Mouse (Mus musculus): ENCODE results near the gene Gpr89.

The Gpr89 gene

DNA sequence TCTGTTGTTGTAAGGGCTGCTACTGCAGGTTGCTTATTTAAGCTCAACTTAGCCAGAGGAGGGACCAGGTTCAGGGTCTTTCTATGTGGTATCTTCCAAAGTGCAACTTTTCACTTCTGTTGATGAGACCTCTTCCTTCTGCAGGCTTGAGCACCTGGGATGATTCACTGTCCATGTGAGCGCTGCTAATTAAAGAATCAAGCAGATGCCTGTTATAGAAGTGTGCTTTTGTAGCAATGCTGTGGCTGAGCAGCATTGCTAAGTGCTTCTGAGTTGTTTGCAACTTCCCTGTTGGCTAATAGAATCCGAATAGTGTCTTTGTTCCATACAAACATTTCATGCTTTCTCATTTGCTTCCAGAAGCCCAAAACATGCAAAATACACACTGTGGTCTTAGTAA is 34.9 kb downstream of the Gpr89 start:
- no peak for DNase-seq (ENCODE audit: low spot score)

DNA sequence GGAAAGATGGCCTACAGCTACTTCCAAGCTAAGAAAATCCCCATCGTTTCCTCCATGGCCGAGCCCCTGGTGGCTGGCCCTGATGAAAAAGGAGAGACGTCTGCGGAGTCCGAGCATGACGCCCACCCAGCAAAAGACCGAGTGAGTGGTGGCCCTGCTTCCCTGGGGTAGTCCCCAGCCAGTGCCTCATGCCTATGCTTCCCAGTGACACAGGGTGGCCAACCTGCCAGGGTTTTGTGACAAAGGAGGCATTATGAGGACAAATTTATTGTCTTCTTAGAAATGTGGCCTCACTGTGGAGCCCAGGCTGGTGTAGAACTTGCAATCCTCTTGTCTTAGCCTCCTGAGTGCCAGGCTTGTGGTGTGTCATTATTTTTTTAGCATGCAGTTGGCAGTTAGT is 36.1 kb downstream of the Gpr89 start:
- no peak for DNase-seq (ENCODE audit: low spot score)

DNA sequence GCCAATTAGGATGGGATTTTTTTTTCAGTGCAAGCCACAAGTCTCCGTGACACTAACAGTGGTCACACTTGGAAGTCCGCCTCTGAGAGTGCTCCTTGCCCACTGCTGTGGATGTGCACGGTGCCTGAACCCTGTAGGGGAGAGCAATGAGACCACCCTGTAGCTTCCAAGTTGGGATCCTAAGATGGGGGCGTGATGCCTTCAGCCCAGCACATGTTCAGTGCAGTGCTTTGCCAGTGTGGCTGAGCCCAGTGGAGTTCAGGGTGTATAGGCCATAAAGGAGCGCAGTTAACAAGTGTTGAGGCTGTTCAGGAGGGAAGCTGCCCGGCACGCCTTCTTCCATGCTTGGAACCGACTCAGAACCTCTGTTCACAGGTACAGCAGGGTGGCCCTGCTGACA is 36.6 kb downstream of the Gpr89 start:
- DNase-seq (ENCODE audit: low spot score): no peak

DNA sequence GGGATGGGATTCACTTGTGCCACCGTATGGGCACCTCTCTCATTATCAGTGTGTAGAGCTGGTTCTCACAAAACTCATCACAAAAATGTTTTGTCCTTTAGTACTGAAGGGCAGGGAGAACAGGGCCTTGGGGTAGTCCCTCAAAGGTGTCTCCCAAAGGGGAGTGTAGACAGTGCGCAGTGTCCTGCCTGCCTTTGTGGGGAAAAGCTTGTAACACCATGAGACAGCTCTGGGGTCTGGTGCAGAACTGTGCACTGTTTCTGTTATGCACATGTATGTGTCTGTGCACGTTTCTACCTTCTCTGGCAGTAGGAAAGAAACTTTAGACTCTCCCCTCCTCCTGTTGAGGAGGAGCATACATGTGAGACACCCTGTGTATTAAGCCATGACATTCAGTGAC is 37.3 kb downstream of the Gpr89 start:
- no peak for DNase-seq (ENCODE audit: low spot score)

DNA sequence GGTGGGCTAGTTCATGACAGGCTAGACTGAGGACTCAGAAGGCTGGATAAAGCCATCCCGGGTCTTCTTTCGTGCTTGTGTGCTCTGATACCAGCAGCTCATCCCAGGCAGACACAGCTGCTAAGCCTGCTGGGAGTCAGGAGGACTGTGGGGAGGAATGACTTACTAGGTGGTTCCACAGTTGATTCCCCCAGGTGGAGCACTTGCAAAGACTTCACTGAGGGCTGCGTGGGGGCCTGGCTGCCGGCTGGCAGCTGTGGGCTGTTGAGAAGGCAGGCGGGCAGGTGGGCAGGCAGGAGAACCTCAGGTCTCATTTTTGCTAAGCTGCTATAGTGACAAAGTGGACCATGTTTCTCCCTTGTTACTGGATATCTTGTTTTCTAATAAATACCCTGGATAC is 44.6 kb downstream of the Gpr89 start:
- no peak for DNase-seq (ENCODE audit: low spot score)

DNA sequence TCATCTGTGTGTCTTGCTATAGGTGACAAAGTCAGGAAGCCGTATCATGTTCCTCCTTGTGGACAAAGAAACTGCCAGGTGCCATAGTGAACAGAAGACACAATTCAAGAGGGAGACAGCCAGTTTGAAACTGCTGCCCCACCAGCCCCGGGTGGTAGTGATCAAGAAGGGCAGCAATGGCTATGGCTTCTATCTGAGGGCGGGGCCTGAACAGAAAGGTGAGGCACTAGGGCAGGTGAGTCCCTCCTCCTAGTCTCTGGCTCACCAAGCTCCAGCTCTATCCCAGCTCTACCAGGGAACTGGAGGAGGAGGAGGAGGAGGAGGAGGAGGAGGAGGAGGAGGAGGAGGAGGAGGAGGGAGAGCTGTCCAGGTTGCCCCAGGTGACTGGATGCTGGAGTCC is 49.3 kb downstream of the Gpr89 start:
- no peak for DNase-seq (ENCODE audit: low spot score)

DNA sequence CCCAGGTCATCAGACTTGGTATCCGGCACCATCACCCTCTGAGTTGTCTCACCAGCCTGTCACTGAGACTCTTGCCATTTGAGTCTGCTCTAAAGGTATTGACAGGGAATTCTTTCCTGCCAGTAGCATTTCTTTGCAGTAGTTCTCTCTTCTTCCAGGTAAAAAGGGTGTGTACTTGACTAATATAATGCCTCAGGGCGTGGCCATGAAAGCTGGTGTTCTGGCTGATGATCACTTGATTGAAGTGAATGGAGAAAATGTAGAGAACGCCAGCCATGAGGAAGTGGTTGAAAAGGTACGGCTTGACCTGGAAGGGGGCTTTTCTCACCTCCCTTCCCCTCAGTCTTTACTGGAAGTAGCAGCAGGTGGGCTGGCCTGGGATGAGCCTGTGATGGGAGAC is 50.8 kb downstream of the Gpr89 start:
- no peak for DNase-seq (ENCODE audit: low spot score)

DNA sequence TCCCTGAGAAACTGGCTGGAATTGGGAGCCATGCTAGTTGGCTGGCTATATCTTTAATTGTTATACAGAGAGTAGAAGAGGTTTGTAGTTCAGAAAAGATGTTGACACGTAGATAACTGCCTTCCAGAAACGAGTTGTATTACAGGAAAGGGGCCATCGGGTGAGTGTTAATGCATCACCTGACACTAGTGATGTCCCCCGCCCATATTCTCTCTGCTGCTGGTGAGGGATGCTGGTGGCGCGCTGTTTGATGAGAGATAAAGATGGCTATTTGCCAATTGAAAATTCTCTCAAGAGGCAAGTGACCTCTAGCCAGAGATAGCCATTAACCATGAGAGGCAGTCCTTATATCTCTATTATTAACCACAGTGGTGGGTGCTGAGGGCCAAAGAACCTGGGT is 52.6 kb downstream of the Gpr89 start:
- no peak for DNase-seq (ENCODE audit: low spot score)

DNA sequence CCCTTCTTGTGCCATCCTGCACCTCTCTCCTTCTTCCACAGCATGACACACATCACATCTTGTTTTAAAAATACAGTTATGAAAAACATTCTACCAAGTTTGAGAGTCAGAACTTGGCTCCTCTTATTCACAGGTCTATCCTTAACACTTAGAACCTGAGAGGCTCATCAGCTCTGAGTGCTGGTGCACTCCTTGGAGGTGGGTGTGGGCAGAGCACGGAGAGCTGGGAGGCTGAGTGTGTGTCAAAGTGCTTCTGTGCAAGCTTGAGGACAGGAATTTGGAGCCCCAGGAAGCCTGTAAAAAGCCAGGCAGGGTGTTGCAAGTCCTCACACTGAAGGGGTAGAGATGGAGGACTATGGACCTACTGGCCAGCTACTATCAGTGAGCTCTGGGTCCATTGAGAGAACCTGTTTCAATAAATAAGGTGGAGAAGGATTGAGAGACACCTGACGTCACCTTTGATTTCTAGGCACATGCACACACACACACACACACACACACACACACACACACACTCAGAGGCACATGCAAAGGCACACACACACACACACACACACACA is 55.9 kb downstream of the Gpr89 start:
- no peak for DNase-seq (ENCODE audit: low spot score)

DNA sequence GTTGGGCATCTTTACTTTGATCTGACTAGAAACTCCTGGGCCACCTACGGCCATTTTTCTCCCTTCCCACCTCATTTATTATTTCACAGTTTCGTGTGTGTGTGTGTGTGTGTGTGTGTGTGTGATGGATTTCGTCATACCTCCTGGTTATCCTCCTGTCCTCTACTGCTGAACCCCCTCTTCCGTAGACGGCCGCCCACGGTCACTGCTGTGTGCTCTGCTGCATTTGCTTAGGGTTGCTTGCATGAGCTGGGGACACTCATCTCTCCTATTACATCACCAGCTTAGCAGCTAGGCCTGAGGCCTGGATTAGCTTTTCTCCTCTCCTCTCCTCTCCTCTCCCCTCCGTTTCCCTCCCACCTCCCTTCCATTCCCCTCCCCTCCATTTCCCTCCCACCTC is 56.7 kb downstream of the Gpr89 start:
- no peak for DNase-seq (ENCODE audit: low spot score)

DNA sequence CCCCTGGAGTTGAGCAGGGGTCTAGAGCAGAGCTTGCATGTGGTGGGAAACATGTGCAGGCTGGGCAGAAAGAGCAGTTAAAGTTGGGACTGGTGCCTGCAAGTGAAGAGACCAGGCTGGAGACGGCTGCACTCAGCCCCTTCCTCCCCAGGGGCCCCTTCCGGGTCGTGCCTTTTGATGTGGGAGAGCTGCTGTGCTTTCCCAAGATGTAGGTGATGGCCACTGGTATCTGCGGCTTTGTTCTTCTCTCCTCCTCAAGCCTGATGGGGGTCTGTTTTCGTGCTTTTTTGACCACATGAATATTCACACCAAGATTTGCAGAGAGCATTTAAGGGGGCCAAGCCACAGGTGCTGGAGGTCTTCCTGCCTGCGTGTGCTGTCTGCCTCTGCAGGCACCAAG is 57.5 kb downstream of the Gpr89 start:
- DNase-seq (ENCODE audit: low spot score): no peak

DNA sequence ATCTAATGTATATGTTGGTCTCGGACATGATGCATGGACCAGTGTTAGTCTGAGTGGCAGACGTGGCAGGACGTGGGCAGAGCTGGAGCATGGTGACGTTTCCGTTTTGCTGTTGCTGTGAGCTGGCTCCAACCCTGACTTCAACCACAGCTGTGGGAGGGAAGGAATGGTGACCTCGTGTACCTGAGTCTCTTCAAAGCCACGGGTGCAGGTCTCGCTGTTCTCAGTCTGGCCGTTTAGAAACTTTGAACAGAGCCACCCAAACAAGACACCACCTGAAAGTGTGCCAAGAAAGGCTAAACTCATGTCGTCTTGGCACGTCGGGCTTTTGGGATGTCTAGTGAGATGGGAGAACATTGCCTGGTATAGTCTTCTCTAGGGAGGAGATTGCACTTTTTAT is 58.2 kb downstream of the Gpr89 start:
- DNase-seq (ENCODE audit: low spot score): no peak

DNA sequence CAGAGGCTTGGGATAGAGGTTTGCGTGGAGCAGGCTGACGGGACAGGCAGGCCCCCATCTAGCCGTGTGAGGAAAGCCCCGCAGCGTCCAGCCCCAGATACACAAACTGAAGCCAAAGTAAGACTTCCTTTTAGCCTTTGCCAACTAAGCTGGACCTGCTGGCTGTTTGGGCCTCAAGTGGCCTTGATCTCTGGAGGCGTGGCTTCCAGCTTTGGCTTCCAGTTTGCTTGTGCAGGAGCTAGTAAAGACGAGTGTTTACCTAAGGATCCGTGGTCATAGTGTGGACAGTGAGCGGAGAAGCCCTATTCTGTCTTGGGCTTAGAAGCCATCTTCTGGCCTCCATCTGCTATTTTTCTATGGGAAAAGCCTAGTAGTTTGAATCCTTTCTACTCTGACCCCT is 59.3 kb downstream of the Gpr89 start:
- no peak for DNase-seq (ENCODE audit: low spot score)

DNA sequence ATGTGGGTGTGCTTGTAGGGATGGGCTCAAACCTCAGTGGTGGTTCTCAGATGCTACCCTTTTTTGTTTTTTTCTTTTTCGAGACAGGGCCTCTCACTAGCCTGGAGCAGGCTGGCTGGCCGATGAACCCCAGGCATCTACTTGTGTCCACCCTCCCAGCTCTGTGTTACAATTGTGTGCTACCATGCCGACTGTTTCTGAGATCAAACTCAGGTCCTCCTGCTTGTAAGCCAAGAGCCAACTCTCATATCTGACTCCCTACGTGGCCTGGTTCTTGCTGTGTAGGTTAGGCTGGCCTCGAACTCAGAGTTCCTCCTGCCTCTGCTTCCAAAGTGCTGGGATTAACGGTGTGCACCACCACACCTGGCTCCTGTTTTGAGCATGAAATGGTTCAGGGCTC is 60.0 kb downstream of the Gpr89 start:
- no peak for DNase-seq (ENCODE audit: low spot score)

DNA sequence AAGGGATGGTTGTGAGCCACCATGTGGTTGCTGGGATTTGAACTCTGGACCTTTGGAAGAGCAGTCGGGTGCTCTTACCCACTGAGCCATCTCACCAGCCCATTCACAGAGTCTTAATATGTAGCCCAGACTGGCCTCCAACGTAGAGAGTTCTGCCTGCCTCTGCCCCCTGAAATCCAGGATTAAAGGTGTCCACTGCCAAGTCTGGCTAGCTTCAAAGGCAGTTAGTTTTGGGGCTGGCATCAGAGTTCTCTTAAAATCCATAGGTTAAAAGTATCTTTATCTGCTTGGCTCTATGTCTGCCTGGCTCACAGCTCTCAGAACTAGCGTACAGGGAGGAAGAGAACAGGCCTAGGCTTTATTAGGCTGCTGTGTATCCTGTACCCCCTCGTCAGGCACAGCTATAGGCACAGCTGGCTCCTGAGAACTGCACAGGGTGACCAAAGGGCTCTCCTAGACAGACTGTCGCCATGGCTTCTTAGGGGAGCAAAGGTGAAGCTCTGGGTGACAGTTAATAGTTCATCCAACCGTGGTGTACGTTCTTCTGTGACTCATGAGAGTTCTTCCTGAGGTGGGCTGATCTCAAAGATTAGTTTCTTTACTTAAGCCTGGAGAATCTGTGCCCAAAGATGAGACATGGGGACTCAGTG is 66.0 kb downstream of the Gpr89 start:
- no peak for DNase-seq (ENCODE audit: low spot score)

DNA sequence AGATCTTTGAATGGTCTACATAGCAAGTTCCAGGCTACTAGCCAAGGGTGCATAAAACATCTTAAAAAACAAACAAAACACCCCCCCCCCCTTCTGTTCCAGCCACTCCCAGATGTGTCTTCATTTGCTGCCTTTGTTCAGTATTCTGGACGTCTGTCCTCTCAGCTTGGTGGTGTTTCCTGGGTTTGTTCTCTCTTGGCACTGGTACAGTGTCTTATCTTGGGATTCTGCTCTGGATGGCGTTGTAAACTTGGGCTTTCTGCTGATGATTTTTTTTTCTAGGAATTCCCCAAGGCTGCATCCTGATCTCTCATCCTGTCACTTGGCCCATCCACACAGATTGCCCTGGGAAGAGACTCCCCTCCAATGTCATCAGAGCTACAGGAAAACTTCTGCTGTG is 68.7 kb downstream of the Gpr89 start:
- no peak for DNase-seq (ENCODE audit: low spot score)

DNA sequence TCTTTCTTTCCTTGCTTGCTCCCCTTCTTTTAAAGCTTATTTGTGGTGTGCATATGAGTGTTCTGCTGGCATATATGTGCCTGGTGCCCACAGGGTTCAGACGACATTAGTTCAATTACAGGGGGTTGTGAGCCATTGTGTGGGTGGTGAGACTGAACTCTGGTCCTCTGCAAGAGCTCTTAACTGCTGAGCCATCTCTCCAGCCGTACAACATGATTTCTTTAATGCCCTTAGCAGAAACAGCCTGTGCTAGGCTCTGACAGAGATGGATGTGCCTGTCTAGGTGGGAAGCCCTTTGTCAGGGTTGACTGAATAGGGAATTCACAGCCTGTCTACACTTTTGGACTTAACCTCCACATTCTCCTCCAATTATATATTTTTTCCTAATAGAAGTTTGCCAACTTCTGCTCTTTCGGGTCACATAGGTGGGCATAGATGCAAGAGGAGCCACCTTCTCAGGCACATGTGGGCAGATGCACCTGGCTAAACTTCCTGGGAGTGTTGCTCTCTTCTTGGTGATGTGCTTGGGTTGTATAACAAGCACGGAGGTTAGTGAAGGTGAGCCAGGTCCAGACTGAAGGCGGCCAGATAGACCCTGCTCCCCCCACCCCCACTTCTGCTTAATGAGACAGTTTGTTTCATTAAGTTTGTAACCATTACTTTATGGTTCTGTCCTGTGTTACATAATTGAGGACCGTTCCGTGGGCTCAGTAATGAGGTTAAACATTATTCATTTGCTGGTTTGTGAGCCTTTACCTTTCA is 70.4 kb downstream of the Gpr89 start:
- DNase-seq (ENCODE audit: low spot score): no peak

DNA sequence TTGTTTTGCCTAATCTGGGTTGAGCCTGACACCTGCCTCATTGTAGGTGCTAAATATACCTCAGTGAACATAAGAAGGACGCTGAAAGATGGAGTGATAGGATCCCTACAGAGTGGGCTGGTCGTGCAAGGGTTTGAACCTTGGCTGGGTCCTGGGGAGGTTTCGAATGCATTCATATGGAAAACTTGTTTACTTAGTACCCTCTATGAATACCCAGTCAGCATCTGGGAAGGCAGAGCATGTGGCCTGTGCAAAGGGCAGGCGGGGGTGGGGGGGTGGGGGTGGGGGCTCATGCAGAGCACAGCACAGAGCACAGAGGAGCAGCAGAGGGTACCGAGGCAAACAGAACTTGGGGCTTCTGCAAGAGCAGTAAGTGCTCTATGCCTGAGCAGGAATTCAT is 72.2 kb downstream of the Gpr89 start:
- DNase-seq (ENCODE audit: low spot score): no peak

DNA sequence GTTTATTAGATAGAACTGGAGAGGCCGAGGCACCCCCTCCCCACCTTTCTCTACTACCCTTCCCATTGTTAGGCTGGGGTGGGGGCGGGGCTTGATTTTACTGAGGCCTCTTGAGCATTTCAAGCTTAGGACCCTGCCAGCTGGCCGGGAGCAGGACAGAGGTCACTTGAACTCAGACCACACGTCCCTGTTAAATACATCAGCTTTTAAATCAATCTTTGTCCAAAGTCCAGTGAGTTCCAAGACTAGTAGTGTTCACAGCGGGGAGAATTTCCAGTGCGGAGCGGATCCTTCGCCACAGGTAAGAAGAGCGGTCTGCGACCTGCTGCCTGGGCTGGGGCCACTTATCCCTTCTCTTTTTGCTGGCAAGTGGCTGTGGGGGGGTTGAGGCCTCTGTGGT is 75.3 kb downstream of the Gpr89 start:
- no peak for DNase-seq (ENCODE audit: low spot score)

DNA sequence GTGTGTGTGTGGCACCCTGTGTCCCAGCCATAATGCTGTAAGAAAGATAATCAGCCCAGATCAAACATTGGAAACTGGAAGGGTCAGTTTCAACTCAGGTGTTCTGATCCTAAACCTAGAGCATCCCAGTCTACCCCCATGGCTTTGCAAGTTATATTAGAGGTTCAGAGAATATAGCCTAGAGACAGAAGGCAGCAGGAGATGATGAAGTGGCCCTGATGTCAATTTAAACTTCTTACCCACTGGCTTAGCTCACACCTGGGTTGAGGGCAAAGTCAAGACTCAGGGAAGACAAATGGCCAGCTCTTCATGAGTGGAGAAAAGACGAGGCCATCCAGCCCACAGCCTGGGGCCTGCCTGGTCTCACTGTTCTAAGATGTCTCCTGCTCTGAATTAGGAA is 76.2 kb downstream of the Gpr89 start, which contains the start of the genes Pdzk1 and Cd160:
Gene Pdzk1 (plus strand): TSS at position 301 of the 400 bp plus-strand sequence.
Gene Cd160 (minus strand): TSS at position 368 of the 400 bp plus-strand sequence.
- no peak for DNase-seq (ENCODE audit: low spot score)

DNA sequence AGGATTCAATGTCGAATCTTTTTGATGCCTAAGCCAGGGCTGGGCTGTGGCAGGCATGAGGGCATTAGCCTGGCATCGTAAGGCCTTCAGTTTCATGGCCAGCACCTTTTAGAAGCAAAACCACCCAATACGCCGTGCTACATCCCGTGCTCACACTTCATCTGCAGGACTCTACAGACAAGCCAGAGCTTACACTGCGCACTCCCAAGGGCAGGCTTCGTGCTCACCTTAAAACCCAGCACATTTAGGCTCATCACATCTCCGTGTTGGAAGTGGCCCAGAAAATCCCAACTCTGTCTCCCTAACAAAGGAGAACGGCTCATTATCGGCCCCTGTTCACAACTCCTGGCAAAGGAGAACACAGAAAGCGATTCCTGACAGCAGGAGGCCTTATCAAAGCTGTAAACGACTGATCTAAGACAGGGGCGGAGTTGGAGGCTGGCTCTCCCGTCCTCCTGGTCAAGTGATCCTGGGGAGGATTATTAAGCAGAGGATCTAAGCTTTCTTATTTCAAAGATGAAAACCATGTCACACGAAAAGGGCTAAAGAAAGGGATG is 76.8 kb downstream of the Gpr89 start:
- DNase-seq (ENCODE audit: low spot score): no peak

DNA sequence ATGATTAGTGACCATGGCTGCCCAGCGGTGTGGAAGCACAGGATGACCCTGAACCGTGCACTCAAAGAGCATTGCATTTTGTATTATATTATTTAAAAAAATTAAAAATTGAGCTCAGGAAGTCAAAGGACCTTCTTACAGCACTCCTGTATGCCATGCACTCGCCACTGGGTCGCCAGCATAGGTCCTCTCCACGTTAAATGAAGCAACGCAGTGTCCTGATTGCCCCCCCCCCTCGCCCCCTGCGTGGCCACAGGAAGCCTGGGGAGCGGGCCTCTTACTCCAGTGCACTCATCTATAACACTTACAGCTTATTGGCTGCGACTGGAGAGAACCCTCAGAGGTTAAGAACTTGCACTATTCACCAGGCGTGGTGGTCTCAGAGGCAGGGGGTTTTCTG is 79.9 kb downstream of the Gpr89 start:
- no peak for DNase-seq (ENCODE audit: low spot score)

DNA sequence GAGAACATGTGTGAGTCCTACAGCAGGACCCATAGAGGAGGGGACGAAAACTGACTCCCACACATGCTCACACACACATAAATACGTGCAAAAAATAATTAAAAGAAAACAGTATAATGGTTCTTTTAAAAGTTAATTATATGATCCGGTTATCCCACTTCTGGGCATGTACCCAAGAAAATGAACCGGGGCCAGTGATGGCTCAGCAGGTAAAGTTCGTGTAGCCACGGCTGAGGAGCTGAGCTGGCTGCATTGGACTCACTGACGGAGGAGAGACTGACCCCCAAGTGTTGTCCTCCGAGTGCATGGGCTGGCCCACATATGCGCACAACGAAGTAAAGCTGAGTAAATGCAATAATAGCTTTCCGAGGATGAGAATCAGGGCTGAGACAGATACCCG is 80.5 kb downstream of the Gpr89 start:
- no peak for DNase-seq (ENCODE audit: low spot score)
